Mouse (Mus musculus) CH12.LX (cell line): Measurements from ENCODE around the gene Micu1. TPM values are rescaled to one million over a fixed set of nuclear protein-coding genes. Genes with fewer than 3 reads are reported as not detected.

ENCODE experiments used
- DNase-seq: peaks from one replicate; pipeline ENCODE4 v3.0.0-alpha.2; 2013; ENCODE audit errors: extremely low read depth
- H3K27ac ChIP-seq: 2 replicates; pipeline ENCODE4 v1.5.1; 2012; ENCODE audit warnings: low read depth, mild to moderate bottlenecking, control low read depth, moderate library complexity; ENCODE audit not compliant: insufficient read depth
- H3K27me3 ChIP-seq: replicated peaks from 2 replicates; pipeline ENCODE3; 2012; ENCODE audit warnings: inconsistent platforms
- H3K36me3 ChIP-seq, 2 experiments: replicated peaks in 1 of 2; 2 replicates each; pipeline versions ENCODE3 to v1.6.1; 2012; ENCODE audit warnings: inconsistent platforms in 1 of 2, low read length in 1 of 2, mild to moderate bottlenecking in 1 of 2, mixed read lengths in 1 of 2, moderate library complexity in 1 of 2; ENCODE audit not compliant: control insufficient read depth in 1 of 2, insufficient read depth in 1 of 2
- H3K4me1 ChIP-seq, 2 experiments: 2 replicates each; pipeline ENCODE4 v1.6.1; 2012; ENCODE audit warnings: inconsistent platforms in 1 of 2, moderate library complexity in 1 of 2; ENCODE audit not compliant: insufficient read depth in 2 of 2, control insufficient read depth in 1 of 2
- H3K4me2 ChIP-seq: 2 replicates; pipeline ENCODE4 v1.6.1; 2012; ENCODE audit warnings: low read depth, mild to moderate bottlenecking, control low read depth; ENCODE audit not compliant: poor library complexity, insufficient read depth, severe bottlenecking
- H3K4me3 ChIP-seq, 3 experiments: fragments of 150-350 bp in 1 of 3; sonication (generic) in 1 of 3; replicated peaks in 1 of 3; 2 replicates each; pipeline versions ENCODE3 to v1.5.1; 2011 to 2012; ENCODE audit warnings: low read depth in 2 of 3, low read length in 2 of 3, mild to moderate bottlenecking in 2 of 3, moderate library complexity in 2 of 3, control low read depth in 1 of 3, improper control_type of control experiment in 1 of 3, inconsistent platforms in 1 of 3, mixed read lengths in 1 of 3; ENCODE audit not compliant: poor library complexity in 1 of 3
- H3K79me2 ChIP-seq: replicated peaks from 2 replicates; pipeline ENCODE4 v1.6.1; 2012; ENCODE audit warnings: mild to moderate bottlenecking, moderate library complexity; ENCODE audit not compliant: control insufficient read depth, poor library complexity, insufficient read depth, severe bottlenecking; ENCODE audit errors: extremely low read depth
- H3K9ac ChIP-seq: 2 replicates; pipeline ENCODE4 v1.6.1; 2012; ENCODE audit warnings: low read depth, mild to moderate bottlenecking, control low read depth, moderate library complexity; ENCODE audit not compliant: insufficient read depth
- H3K9me3 ChIP-seq: replicated peaks from 2 replicates; pipeline ENCODE3; 2012; ENCODE audit warnings: low read length, inconsistent platforms, mixed read lengths
- CTCF ChIP-seq, 2 experiments: IDR thresholded peaks in 1 of 2; conservative IDR thresholded peaks in 1 of 2; 2 replicates each; pipeline ENCODE4 v1.5.1; 2011 to 2012; ENCODE audit warnings: low read depth in 2 of 2, low read length in 2 of 2, improper control_type of control experiment in 1 of 2, inconsistent platforms in 1 of 2, mild to moderate bottlenecking in 1 of 2, moderate library complexity in 1 of 2
- E2F4 ChIP-seq: IDR thresholded peaks from 2 replicates; pipeline ENCODE4 v1.6.1; 2011; ENCODE audit warnings: low read depth, low read length, improper control_type of control experiment; ENCODE audit not compliant: insufficient replicate concordance
- EP300 ChIP-seq: IDR thresholded peaks from 2 replicates; pipeline ENCODE4 v1.6.1; 2011; ENCODE audit warnings: low read length, improper control_type of control experiment
- GABPA ChIP-seq: IDR thresholded peaks from 2 replicates; pipeline ENCODE4 v1.6.1; 2012; ENCODE audit warnings: low read depth, low read length, improper control_type of control experiment, inconsistent platforms; ENCODE audit not compliant: insufficient replicate concordance
- JUND ChIP-seq: conservative IDR thresholded peaks from 2 replicates; pipeline ENCODE4 v1.6.1; 2011; ENCODE audit warnings: low read depth, low read length, improper control_type of control experiment
- MEF2A ChIP-seq: IDR thresholded peaks from 2 replicates; pipeline ENCODE4 v1.6.1; 2014; ENCODE audit warnings: low read depth, mild to moderate bottlenecking, inconsistent platforms, low read length, improper control_type of control experiment, borderline replicate concordance
- PAX5 ChIP-seq: IDR thresholded peaks from 2 replicates; pipeline ENCODE4 v1.6.1; 2012; ENCODE audit warnings: low read length, inconsistent platforms, mixed read lengths
- POLR2A ChIP-seq: IDR thresholded peaks from 2 replicates; pipeline ENCODE4 v1.6.1; 2011; ENCODE audit warnings: low read depth, mild to moderate bottlenecking, improper control_type of control experiment, low read length
- RAD21 ChIP-seq: IDR thresholded peaks from 2 replicates; pipeline ENCODE4 v1.6.1; 2011; ENCODE audit warnings: low read depth, mild to moderate bottlenecking, low read length, improper control_type of control experiment, moderate library complexity
- RCOR1 ChIP-seq: conservative IDR thresholded peaks from 2 replicates; pipeline ENCODE4 v1.6.1; 2012; ENCODE audit warnings: low read depth, mild to moderate bottlenecking, inconsistent platforms, low read length, improper control_type of control experiment
- SIN3A ChIP-seq: IDR thresholded peaks from 2 replicates; pipeline ENCODE4 v1.6.1; 2012; ENCODE audit warnings: low read length, improper control_type of control experiment, inconsistent platforms
- SMC3 ChIP-seq: IDR thresholded peaks from 2 replicates; pipeline ENCODE4 v1.6.1; 2011; ENCODE audit warnings: low read depth, low read length, improper control_type of control experiment
- UBTF ChIP-seq: IDR thresholded peaks from 2 replicates; pipeline ENCODE4 v1.6.1; 2012; ENCODE audit warnings: low read depth, mild to moderate bottlenecking, inconsistent platforms, low read length, improper control_type of control experiment, moderate library complexity
- USF1 ChIP-seq: IDR thresholded peaks from 2 replicates; pipeline ENCODE4 v1.6.1; 2014; ENCODE audit warnings: low read depth, mild to moderate bottlenecking, inconsistent platforms, low read length, improper control_type of control experiment
- USF2 ChIP-seq: conservative IDR thresholded peaks from 2 replicates; pipeline ENCODE4 v1.6.1; 2011; ENCODE audit warnings: low read depth, low read length, improper control_type of control experiment
- ZC3H11A ChIP-seq: IDR thresholded peaks from 2 replicates; pipeline ENCODE4 v1.6.1; 2012; ENCODE audit warnings: low read depth, mild to moderate bottlenecking, inconsistent platforms, low read length, improper control_type of control experiment
- ZNF384 ChIP-seq: IDR thresholded peaks from 2 replicates; pipeline ENCODE4 v1.6.1; 2012; ENCODE audit warnings: low read depth, low read length, improper control_type of control experiment, inconsistent platforms
- dilution Hi-C: fragments of 300-500 bp; cut with MboI; formaldehyde crosslinking; loops from 2 replicates; pipeline ENCODE4 v1.14.3; 2020; ENCODE audit warnings: low sequenced_read_pairs; ENCODE audit not compliant: extremely low pct_unique_long_range_greater_than_20kb, extremely low pct_ligation_motif_present
- in situ Hi-C: fragments of 300-500 bp; cut with MboI; formaldehyde crosslinking; loops from 3 replicates; pipeline ENCODE4 v1.14.3; 2019; ENCODE audit warnings: low sequenced_read_pairs, low pct_ligation_motif_present, low pct_unique_long_range_greater_than_20kb, mixed read lengths
- polyA plus RNA-seq: library from polyadenylated mRNA; unstranded; fragments of >175 nt; gene quantifications from 2 replicates; pipeline ENCODE4 v1.2.1, GENCODE M21; 2012; ENCODE audit warnings: low read depth; ENCODE audit not compliant: insufficient read length
- total RNA-seq, 2 experiments: library from RNA; depleted of rRNA; stranded (reverse); fragments of 300-350 nt in 1 of 2; fragments of >200 nt in 1 of 2; gene quantifications; 2 replicates each; pipeline ENCODE4 v1.2.3; 2012 to 2014

Gene Micu1
- total and polyA plus RNA-seq, 3 experiments = 23.1 to 37.1 (median 29.3) TPM

- no peaks in the 10 kb centered on the region for H3K79me2 ChIP-seq
- TF ChIP-seq E2F4 (no peak), CTCF (conservative IDR thresholded peaks at IDR 0.05 in 1 of 2, IDR thresholded peaks at IDR 0.05 in 1 of 2; ENCODE audit: low read depth in 2 of 2, low read length in 2 of 2) (peak; percentile 24 to 31; a peak in 3 of 4 replicates)
- TF ChIP-seq, all 38 proteins: peak for 1
- H3K4me1 ChIP-seq = peaks cover 0 to 4% of the 10 kb centered on the region in 2 experiments; a peak in 2 of 4 replicates
- H3K4me2 ChIP-seq = no peak overlapping the region
- dilution Hi-C loops = no loop called here
- H3K27ac ChIP-seq = no peak overlapping the region
- peak; percentile 10 for DNase-seq
- in situ Hi-C loops = no loop called here
- no peaks in the 10 kb centered on the region for H3K27me3 ChIP-seq
- no peaks in the 10 kb centered on the region for H3K9me3 ChIP-seq
- H3K36me3 ChIP-seq = peaks cover 4 to 60% of the 10 kb centered on the region in 2 experiments
- H3K4me3 ChIP-seq = no peak overlapping the region
- no peak overlapping the region for H3K9ac ChIP-seq
Observed at GRCm38 (mm10) chr10:59787140-59787800, 85.0 kb downstream of the Micu1 start.

GRCm38 (mm10) chr10:59787870-59788269, 85.6 kb downstream of the Micu1 start:
- no peaks in the 10 kb centered on the region for H3K79me2 ChIP-seq
- TF ChIP-seq GABPA (no peak), JUND (no peak), SMC3 (peak; percentile 23; the same call in 1 of the 2 replicates), CTCF (conservative IDR thresholded peaks at IDR 0.05 in 1 of 2, IDR thresholded peaks at IDR 0.05 in 1 of 2; ENCODE audit: low read depth in 2 of 2, low read length in 2 of 2) (peak in 1 of 2 experiments; percentile 39; a peak in 2 of 4 replicates)
- no peaks in the 10 kb centered on the region for H3K9me3 ChIP-seq
- in situ Hi-C loops (no loop called here), dilution Hi-C loops (no loop called here)
- DNase-seq = peak; percentile 10
- H3K4me3 ChIP-seq = no peak overlapping the region
- peaks cover 0 to 4% of the 10 kb centered on the region in 2 experiments; a peak in 2 of 4 replicates for H3K4me1 ChIP-seq
- no peak overlapping the region for H3K27ac ChIP-seq
- peaks cover 4 to 61% of the 10 kb centered on the region in 2 experiments for H3K36me3 ChIP-seq
- no peak overlapping the region for H3K4me2 ChIP-seq
- H3K27me3 ChIP-seq = no peaks in the 10 kb centered on the region
- H3K9ac ChIP-seq = no peak overlapping the region

GRCm38 (mm10) chr10:59790291-59790929, 88.1 kb downstream of the Micu1 start:
- Histone ChIP-seq H3K4me1 (peaks cover 0 to 11% of the 10 kb centered on the region in 2 experiments; a peak in 3 of 4 replicates), H3K9me3 (no peaks in the 10 kb centered on the region), H3K4me3 (no peak overlapping the region), H3K4me2 (no peak overlapping the region), H3K27ac (no peak overlapping the region), H3K27me3 (no peaks in the 10 kb centered on the region), H3K9ac (no peak overlapping the region), H3K36me3 (peaks cover 4 to 59% of the 10 kb centered on the region in 2 experiments), H3K79me2 (no peaks in the 10 kb centered on the region)
- in situ Hi-C loops = no loop called here
- DNase-seq = no peak
- dilution Hi-C loops = no loop called here
- TF ChIP-seq GABPA = no peak
- TF ChIP-seq USF2 = no peak
- no peak for TF ChIP-seq PAX5
- TF ChIP-seq RCOR1 = no peak
- no peak for TF ChIP-seq ZC3H11A
- TF ChIP-seq CTCF (conservative IDR thresholded peaks at IDR 0.05 in 1 of 2, IDR thresholded peaks at IDR 0.05 in 1 of 2; ENCODE audit: low read depth in 2 of 2, low read length in 2 of 2) = no peak
- TF ChIP-seq USF1 = no peak
- no peak for TF ChIP-seq UBTF
- TF ChIP-seq RAD21 = no peak
- TF ChIP-seq MEF2A = no peak
- TF ChIP-seq SIN3A = no peak
- no peak for TF ChIP-seq POLR2A
- TF ChIP-seq SMC3 = no peak
- TF ChIP-seq EP300 = no peak
- TF ChIP-seq ZNF384 = no peak
